Mouse (Mus musculus) spleen, adult 18-20 months (tissue): ENCODE results near the gene Pnn.

Source experiments
- DNase-seq, 2 experiments: peaks; one replicate each; pipeline ENCODE4 v3.0.0; 2022; ENCODE audit warnings: mixed read lengths in 2 of 2

Gene Pnn

GRCm38 (mm10) chr12:59076996-59077395 lies 10.3 kb downstream of the Pnn start:
- no peak for DNase-seq

GRCm38 (mm10) chr12:59077883-59078282 lies 11.2 kb downstream of the Pnn start:
- no peak for DNase-seq

- no peak for DNase-seq
These were observed 13.8 kb downstream of the Pnn start for GRCm38 (mm10) chr12:59080461-59080860.

GRCm38 (mm10) chr12:59084446-59084845 lies 17.8 kb downstream of the Pnn start:
- DNase-seq: no peak

DNA sequence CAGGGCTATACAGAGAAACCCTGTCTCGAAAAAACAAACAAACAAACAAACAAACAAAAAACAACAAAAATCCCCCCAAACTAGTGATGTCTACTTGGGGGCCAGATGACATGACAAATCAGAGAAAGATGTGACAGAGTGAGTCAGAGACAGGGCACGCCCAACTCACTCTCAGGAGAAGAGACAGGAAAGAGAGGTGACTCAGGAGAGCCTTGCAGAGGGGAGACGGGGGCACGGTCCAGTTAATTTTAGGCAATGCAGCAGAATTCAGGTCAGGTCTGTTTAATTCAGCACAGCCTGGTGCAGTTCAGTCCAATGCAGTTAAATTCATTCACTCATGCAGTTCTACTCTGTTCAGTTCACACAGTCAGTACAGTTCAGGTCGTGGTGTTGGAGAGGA lies 19.5 kb downstream of the Pnn start:
- DNase-seq: no peak

DNA sequence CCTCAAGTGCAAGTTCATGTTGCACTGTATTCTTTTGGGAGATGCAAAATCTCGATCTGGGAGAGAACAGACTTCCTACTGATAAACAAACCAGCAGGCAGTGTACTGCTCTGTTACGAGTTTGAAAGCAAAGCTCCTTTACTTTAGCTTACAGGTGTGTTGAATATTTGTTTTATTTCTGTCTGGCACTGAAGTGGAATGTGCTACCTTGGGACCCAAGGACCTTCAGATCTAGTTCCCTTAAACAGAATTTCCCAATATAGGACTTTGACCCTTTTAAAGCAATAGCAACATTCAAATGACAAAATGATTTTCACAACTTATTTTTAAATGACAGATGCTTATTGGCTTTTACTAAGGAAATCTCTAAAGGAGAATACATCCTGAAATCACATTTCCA lies 26.9 kb downstream of the Pnn start:
- no peak for DNase-seq

- no peak for DNase-seq
These were observed 28.7 kb downstream of the Pnn start, which contains the start of gene Mia2 for GRCm38 (mm10) chr12:59095104-59096025. Gene Mia2 (plus strand): TSS chr12:59095799.

DNA sequence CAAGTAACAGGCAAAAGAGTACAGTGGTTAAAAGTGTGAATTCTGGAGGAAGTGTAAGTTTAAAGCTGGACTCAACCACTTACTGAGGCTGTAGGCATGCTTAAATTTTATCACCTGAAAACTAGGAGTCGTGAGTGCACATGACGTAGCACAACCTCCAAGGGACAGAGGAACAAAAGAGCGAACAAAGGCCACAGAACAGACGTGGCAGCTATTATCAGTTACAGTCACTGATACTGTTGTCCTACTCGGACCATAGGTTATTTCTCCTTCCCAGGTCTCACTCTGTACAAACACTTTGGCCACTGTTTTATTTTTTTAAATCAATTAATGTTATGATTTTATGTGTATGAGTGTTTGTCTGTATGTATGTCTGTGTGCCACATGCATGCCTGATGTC lies 38.1 kb downstream of the Pnn start:
- DNase-seq: no peak

DNA sequence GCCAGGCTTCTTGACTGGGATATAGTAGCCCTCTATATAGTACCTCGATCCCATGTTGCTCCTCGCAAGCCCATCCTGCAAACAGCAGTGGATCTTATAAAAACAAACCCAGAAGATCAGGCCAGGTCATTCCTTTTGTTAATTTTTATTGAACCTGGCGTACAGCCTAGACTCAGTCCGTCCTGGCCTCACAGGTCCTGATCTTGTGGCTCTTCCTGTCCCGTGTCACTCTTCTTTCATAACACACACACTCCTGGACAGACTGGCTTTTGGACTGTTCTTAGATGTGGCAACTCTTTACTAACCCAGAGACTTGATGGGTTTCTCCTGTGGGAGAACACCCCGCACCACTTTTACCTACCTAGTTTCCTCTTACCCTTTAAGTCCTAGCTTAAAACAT lies 39.2 kb downstream of the Pnn start:
- DNase-seq: no peak

- no peak for DNase-seq
These were observed 39.8 kb downstream of the Pnn start for GRCm38 (mm10) chr12:59106491-59106890.

DNA sequence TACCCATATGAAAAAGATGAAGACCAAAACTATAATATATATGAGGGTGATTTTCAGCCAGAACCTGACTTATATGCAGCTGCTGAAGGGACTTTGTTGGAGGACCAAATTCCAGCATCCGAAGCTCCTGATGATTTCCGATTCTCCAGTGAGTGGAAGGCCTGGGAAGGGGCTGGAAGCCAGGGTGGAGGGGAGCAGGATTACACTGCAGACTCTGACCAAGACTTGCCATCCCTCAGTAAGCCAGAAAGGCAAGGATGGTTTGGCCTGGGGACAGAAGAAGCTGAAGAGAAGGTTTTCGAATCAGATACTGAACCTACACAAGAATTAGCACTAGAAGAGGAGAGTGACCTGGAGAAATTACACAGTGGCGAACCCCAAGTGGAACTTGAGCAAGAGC lies 41.2 kb downstream of the Pnn start:
- no peak for DNase-seq

DNA sequence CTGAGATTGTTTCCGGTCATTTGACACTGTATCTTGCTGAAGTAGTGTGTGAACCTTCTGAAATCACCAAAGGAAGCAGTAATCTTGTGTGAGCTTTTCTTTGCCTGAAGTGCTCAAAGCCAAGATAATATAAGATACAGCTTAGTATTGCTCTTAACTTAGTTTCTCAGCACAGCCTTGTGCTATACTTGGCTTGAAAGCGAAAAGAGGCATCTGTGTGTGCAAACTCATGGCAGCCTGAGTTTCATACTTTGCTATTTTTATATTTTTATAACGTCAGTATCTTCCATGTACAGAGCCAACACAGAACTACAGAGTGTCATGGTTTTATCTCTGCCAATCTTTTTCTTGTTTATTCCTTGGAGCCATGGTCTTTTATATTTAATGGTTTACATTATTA lies 50.5 kb downstream of the Pnn start:
- DNase-seq: no peak
